Mouse (Mus musculus) MEL-GATA-1-ER (cell line): ENCODE data around the gene Timd2.
"Not testable (repeated sequence)": the region's sequence is repeated elsewhere in the genome, so short reads cannot be mapped to it uniquely, and the experiment has no call there.

Experiments used
- DNase-seq: peaks from one replicate; pipeline ENCODE4 v3.0.0-alpha.2; 2012; ENCODE audit warnings: low read depth; ENCODE audit errors: extremely low read depth

Timd2 gene

GRCm38 (mm10) chr11:46665599-46666522 lies 41.0 kb downstream of the Timd2 start:
- no peak for DNase-seq

- no peak for DNase-seq
Measured at GRCm38 (mm10) chr11:46663215-46663614, 43.6 kb downstream of the Timd2 start.

- no peak for DNase-seq
Measured at GRCm38 (mm10) chr11:46652476-46652875, 54.4 kb downstream of the Timd2 start.

- not testable (repeated sequence) for DNase-seq
Measured at GRCm38 (mm10) chr11:46649655-46650054, 57.2 kb downstream of the Timd2 start.

GRCm38 (mm10) chr11:46644824-46645223 lies 62.0 kb downstream of the Timd2 start:
- DNase-seq, result no peak

GRCm38 (mm10) chr11:46636568-46636967 lies 70.3 kb downstream of the Timd2 start:
- DNase-seq, result no peak

- not testable (repeated sequence) for DNase-seq
Measured at GRCm38 (mm10) chr11:46635516-46635915, 71.3 kb downstream of the Timd2 start.

- DNase-seq, result no peak
Measured at GRCm38 (mm10) chr11:46631635-46632034, 75.2 kb downstream of the Timd2 start.

GRCm38 (mm10) chr11:46629211-46629795 lies 77.6 kb downstream of the Timd2 start, which contains the start of gene Dppa1:
Dppa1 (minus strand) TSS chr11:46629261.
- no peak for DNase-seq

- no peak for DNase-seq
Measured at GRCm38 (mm10) chr11:46620414-46621168, 86.3 kb downstream of the Timd2 start.

GRCm38 (mm10) chr11:46619929-46620328 lies 86.9 kb downstream of the Timd2 start:
- no peak for DNase-seq
